9 mouse cellular contexts compared by ENCODE assay signal in genomic region chr3:56789155-56789554, GRCm38 (mm10).
DNase-seq lines count a peak whose midpoint lies in the region; ATAC-seq and TF ChIP-seq lines count a peak whose summit lies in the region.
"Had no signal": no experiment of that assay in that cellular context is flagged by ENCODE, and none has a peak within 500 bp of the region (broad histone marks: within the 10 kb centered on the region; RNA-seq: fewer than 3 reads in every experiment).

No protein-coding gene starts in this region.

- TF ChIP-seq POLR2A in heart, adult 2 months (IDR thresholded peaks at IDR 0.05; ENCODE audit: insufficient read depth, low read depth, low read length): no peak

- no peak overlapping the region for H3K27ac ChIP-seq in liver, postnatal 0 days (ENCODE audit: low read depth)
- H3K27ac ChIP-seq in limb, embryonic 11.5 days (replicated peaks; ENCODE audit: low read depth, low read length): no peak overlapping the region
- H3K27ac ChIP-seq in heart, adult 2 months: no peak overlapping the region
- H3K27ac ChIP-seq: lung, embryonic 15.5 days had no signal

- H3K36me3 ChIP-seq in liver, postnatal 0 days (replicated peaks; ENCODE audit: insufficient read depth, low read length): no peaks in the 10 kb centered on the region
- no peaks in the 10 kb centered on the region for H3K36me3 ChIP-seq in limb, embryonic 11.5 days (ENCODE audit: control insufficient read depth, insufficient read depth, low read length)
- no peaks in the 10 kb centered on the region for H3K36me3 ChIP-seq in heart, adult 2 months (ENCODE audit: control insufficient read depth, insufficient read depth, low read length)
- H3K36me3 ChIP-seq: lung, embryonic 15.5 days had no signal

- H3K79me2 ChIP-seq in heart, adult 2 months (replicated peaks; ENCODE audit: control insufficient read depth, insufficient read depth, low read length): no peaks in the 10 kb centered on the region

- intact Hi-C loops in heart, adult 2 months (cut with DNase I): no loop called here

- peak; percentile 4 to 48 for DNase-seq in adrenal gland, adult (ENCODE audit: inconsistent age in 2 of 2, low spot score in 1 of 2)
- DNase-seq in adrenal gland, adult 8-10 months: no peak
- peak; percentile 33 for DNase-seq in liver
- DNase-seq in liver, postnatal 0 days: no peak
- peak; percentile 77 for DNase-seq in embryo, embryonic 10 days (ENCODE audit: low spot score)
- DNase-seq in limb, embryonic 11.5 days (ENCODE audit: low spot score): peak; percentile 80
- no peak for DNase-seq in c-Kit-positive CD71-positive TER-119-positive erythroid progenitor cells, embryonic 14.5 days (ENCODE audit: low spot score)
- DNase-seq in heart, adult 2 months: no peak

- ATAC-seq in liver, postnatal 0 days: no peak
- no peak for ATAC-seq in limb, embryonic 11.5 days (ENCODE audit: insufficient number of reproducible peaks, low FRiP score, low TSS enrichment, low read depth)

- WGBS in liver, postnatal 0 days (ENCODE audit: insufficient replicate concordance): 46% methylated on average over 3 of the region's 3 CpGs
- WGBS in limb, embryonic 11.5 days: 47% methylated on average over 3 of the region's 3 CpGs
- 37% methylated on average over 3 of the region's 3 CpGs for WGBS in heart, adult 2 months

- no peak for TF ChIP-seq CTCF in liver, postnatal 0 days (IDR thresholded peaks at IDR 0.05; ENCODE audit: low read depth)
- no peak for TF ChIP-seq CTCF in heart, adult 2 months (IDR thresholded peaks at IDR 0.05)

- H3K4me1 ChIP-seq in liver, postnatal 0 days (ENCODE audit: insufficient read depth): no peaks in the 10 kb centered on the region
- no peaks in the 10 kb centered on the region for H3K4me1 ChIP-seq in limb, embryonic 11.5 days (ENCODE audit: control insufficient read depth, insufficient read depth, low read length)
- H3K4me1 ChIP-seq in heart, adult 2 months (ENCODE audit: control insufficient read depth, insufficient read depth, low read length): no peaks in the 10 kb centered on the region
- H3K4me1 ChIP-seq: lung, embryonic 15.5 days had no signal

- H3K9ac ChIP-seq in liver, postnatal 0 days (replicated peaks): no peak overlapping the region
- no peak overlapping the region for H3K9ac ChIP-seq in limb, embryonic 11.5 days (ENCODE audit: low read length)
- no peak overlapping the region for H3K9ac ChIP-seq in heart, adult 2 months (ENCODE audit: low read depth, low read length)
- H3K9ac ChIP-seq: lung, embryonic 15.5 days had no signal

- no peak overlapping the region for H3K4me2 ChIP-seq in liver, postnatal 0 days (ENCODE audit: low read depth, low read length)
- H3K4me2 ChIP-seq in limb, embryonic 11.5 days (ENCODE audit: low read depth, severe bottlenecking): no peak overlapping the region
- H3K4me2 ChIP-seq: lung, embryonic 15.5 days had no signal

- no peaks in the 10 kb centered on the region for H3K27me3 ChIP-seq in liver, postnatal 0 days (ENCODE audit: insufficient read depth, low read length)
- H3K27me3 ChIP-seq in limb, embryonic 11.5 days (ENCODE audit: control insufficient read depth, insufficient read depth, low read length): no peaks in the 10 kb centered on the region
- no peaks in the 10 kb centered on the region for H3K27me3 ChIP-seq in heart, adult 2 months (ENCODE audit: control insufficient read depth, insufficient read depth, low read length)
- H3K27me3 ChIP-seq: lung, embryonic 15.5 days had no signal

- no peaks in the 10 kb centered on the region for H3K9me3 ChIP-seq in liver, postnatal 0 days (ENCODE audit: low read length)
- H3K9me3 ChIP-seq in limb, embryonic 11.5 days (ENCODE audit: control insufficient read depth, low read length): no peaks in the 10 kb centered on the region
- H3K9me3 ChIP-seq: lung, embryonic 15.5 days had no signal

- TF ChIP-seq EP300 in liver, postnatal 0 days (IDR thresholded peaks at IDR 0.05; ENCODE audit: low read depth): no peak
- TF ChIP-seq EP300 in heart, adult 2 months (IDR thresholded peaks at IDR 0.05; ENCODE audit: insufficient read depth, low read depth, low read length): no peak

- H3K4me3 ChIP-seq in liver, postnatal 0 days (ENCODE audit: low read depth, low read length): no peak overlapping the region
- no peak overlapping the region for H3K4me3 ChIP-seq in limb, embryonic 11.5 days (ENCODE audit: low read depth, low read length)
- H3K4me3 ChIP-seq in heart, adult 2 months: no peak overlapping the region
- H3K4me3 ChIP-seq: lung, embryonic 15.5 days had no signal

Comparison
In these comparisons a context has a peak if more than half of its experiments do, and no peak if none do; other contexts are left out.
1. DNase-seq: peak in adrenal gland, adult (2 of 2), liver (single experiment), embryo, embryonic 10 days (single experiment) and limb, embryonic 11.5 days (single experiment); none in adrenal gland, adult 8-10 months (single experiment), liver, postnatal 0 days (single experiment), c-Kit-positive CD71-positive TER-119-positive erythroid progenitor cells, embryonic 14.5 days (single experiment) and heart, adult 2 months (0 of 2).